Mouse (Mus musculus) spleen, adult 2 months (tissue): ENCODE data around the gene Chit1.

Experiments
- CTCF ChIP-seq: fragments of 200-500 bp; IDR thresholded peaks from 2 replicates; pipeline ENCODE4 v1.5.1; 2011; ENCODE audit warnings: mild to moderate bottlenecking, inconsistent platforms; ENCODE audit not compliant: insufficient read depth, insufficient read length, insufficient replicate concordance; ENCODE audit errors: extremely low read depth
- POLR2A ChIP-seq: fragments of 200-500 bp; IDR thresholded peaks from 2 replicates; pipeline ENCODE4 v1.6.1; 2011; ENCODE audit warnings: low read depth, low read length, inconsistent platforms

- no peak for TF ChIP-seq CTCF
- TF ChIP-seq POLR2A = no peak
These were observed 35.0 kb downstream of the Chit1 start for GRCm38 (mm10) chr1:134146066-134146465.
